Mouse (Mus musculus) 3T3-L1 (cell line): ENCODE measurements around the gene Med27.

ENCODE experiments used
- DNase-seq: peaks from one replicate; pipeline ENCODE4 v3.0.0-alpha.2; 2015; ENCODE audit warnings: low read depth, low spot score

Med27 gene

GRCm38 (mm10) chr2:29563986-29564385 lies 217.4 kb downstream of the Med27 start:
- DNase-seq: peak; percentile 88

GRCm38 (mm10) chr2:29565570-29566433 lies 219.2 kb downstream of the Med27 start:
- DNase-seq: no peak

- DNase-seq: no peak
Measured at GRCm38 (mm10) chr2:29571921-29572700, 225.5 kb downstream of the Med27 start.

GRCm38 (mm10) chr2:29572811-29573427 lies 226.3 kb downstream of the Med27 start:
- DNase-seq: no peak

GRCm38 (mm10) chr2:29573591-29573990 lies 227.0 kb downstream of the Med27 start:
- DNase-seq: peak; percentile 80

- no peak for DNase-seq
Measured at GRCm38 (mm10) chr2:29574187-29574586, 227.6 kb downstream of the Med27 start.
